Mouse (Mus musculus): Measurements from ENCODE around the gene Gm13275.
A peak's percentile ranks its signal among the peaks of the same experiment; 100 is the strongest.
"Not testable (repeated sequence)": the region's sequence is repeated elsewhere in the genome, so short reads cannot be mapped to it uniquely, and the experiment has no call there.

Gene Gm13275

GRCm38 (mm10) chr4:88793936-88794675 is at the start of gene Gm13275:
TSS of gene Gm13275 (plus strand) at chr4:88794487.
- not testable (repeated sequence) for DNase-seq (ENCODE audit: low read depth, low spot score)

- no peak for DNase-seq (ENCODE audit: low read depth, low spot score)
These were observed 44.4 kb upstream of the Gm13275 start for GRCm38 (mm10) chr4:88749926-88750325.

GRCm38 (mm10) chr4:88754818-88755340 is 39.4 kb upstream of the Gm13275 start, which contains the start of gene Gm13271:
TSS of gene Gm13271 (plus strand) at chr4:88754868.
- DNase-seq (ENCODE audit: low read depth, low spot score) = not testable (repeated sequence)

DNA sequence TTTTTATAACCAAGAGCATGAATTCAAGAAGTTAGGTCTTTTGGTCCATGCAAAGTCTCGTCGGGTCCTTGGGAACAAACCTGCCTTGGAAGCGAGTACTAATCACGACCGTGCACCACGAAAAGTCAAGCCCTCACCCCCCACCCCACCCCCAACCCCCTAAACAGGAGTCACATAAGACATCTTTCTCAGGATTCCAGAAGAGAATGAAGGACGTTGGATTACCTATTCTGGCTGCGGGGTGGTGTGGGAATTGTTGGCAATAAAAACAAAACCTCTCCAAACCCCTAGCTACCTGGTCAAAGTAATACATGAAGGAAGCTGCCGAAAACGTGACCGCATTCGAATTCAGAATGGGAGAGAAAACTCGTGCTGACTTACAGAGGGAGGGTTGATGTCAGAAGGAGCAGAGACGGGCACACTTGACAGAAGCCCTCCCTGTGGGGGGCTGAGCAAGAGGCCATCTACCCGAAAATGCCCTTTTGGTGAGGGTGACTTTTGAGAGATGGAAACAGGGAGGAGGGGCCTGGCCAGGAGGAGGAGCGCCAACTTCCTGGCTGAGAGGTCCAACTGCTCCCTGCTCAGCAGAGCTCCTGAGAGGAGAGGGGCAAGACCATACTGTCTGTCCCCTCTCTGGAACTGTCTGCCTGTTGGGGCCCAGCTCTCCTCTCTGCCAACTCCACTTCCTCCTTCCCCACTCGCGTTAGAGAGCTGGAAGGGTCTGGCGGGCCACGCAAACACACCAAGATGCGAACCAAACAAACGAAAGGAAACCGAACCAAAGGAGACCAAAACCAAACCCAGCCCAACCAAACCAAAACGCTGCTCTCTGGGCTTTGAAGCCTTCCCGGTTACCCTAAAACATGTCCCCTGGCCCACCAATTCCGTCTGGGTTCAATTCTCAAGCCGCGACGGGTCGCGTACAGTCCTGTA is 37.4 kb upstream of the Gm13275 start:
- not testable (repeated sequence) for DNase-seq (ENCODE audit: low read depth, low spot score)

GRCm38 (mm10) chr4:88757628-88758031 is 36.7 kb upstream of the Gm13275 start:
- not testable (repeated sequence) for DNase-seq (ENCODE audit: low read depth, low spot score)

- not testable (repeated sequence) for DNase-seq (ENCODE audit: low read depth, low spot score)
These were observed 35.5 kb upstream of the Gm13275 start for GRCm38 (mm10) chr4:88758751-88759150.

DNA sequence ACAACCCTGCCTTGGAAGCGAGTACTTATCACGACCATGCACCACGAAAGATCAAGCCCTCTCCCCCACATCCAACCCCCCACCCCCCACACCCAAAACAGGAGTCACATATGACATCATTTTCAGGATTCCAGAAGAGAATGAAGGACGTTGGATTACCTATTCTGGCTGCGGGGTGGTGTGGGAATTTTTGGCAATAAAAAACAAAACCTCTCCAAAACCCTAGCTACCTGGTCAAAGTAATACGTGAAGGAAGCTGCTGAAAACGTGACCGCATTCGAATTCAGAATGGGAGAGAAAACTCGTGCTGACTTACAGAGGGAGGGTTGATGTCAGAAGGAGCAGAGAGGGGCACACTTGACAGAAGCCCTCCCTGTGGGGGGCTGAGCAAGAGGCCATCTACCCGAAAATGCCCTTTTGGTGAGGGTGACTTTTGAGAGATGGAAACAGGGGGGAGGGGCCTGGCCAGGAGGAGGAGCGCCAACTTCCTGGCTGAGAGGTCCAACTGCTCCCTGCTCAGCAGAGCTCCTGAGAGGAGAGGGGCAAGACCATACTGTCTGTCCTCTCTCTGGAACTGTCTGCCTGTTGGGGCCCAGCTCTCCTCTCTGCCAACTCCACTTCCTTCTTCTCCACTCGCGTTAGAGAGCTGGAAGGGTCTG is 34.5 kb upstream of the Gm13275 start, which contains the start of gene Gm13283:
Gm13283 (plus strand) TSS at position 510 of the 659 bp plus-strand sequence.
- DNase-seq (ENCODE audit: low read depth, low spot score) = not testable (repeated sequence)

GRCm38 (mm10) chr4:88760431-88760830 is 33.9 kb upstream of the Gm13275 start:
- not testable (repeated sequence) for DNase-seq (ENCODE audit: low read depth, low spot score)

DNA sequence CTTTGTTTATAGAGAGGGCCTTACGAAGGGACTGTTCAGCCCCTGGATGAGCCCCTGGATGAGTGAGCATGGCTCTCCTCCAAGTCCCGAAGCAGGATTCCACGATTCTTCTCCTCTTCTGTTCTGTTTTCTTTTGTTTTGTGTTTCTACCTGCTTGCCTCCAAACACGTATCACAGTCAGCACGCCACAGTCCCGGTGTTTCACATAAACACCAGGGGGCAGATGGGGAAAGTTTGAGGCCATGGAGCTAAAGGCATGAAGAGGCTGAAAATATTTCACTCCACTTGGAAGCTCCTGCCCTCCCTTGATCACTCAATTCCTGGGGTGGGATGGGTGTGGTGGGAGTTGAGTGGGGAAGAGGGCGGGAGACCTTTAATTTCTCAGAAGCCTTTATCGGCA is 32.5 kb upstream of the Gm13275 start:
- not testable (repeated sequence) for DNase-seq (ENCODE audit: low read depth, low spot score)

DNA sequence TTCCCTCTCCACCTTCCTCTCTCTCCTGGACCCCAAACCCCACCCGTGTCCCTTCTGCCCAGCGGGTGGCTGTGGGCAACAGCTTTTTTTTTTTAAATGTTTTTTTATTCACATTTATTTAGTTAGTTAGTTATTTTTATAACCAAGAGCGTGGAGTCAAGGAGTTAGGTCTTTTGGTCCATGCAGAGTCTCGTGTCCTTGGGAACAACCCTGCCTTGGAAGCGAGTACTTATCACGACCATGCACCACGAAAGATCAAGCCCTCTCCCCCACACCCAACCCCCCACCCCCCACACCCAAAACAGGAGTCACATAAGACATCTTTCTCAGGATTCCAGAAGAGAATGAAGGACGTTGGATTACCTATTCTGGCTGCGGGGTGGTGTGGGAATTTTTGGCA is 31.9 kb upstream of the Gm13275 start:
- DNase-seq (ENCODE audit: low read depth, low spot score) = not testable (repeated sequence)

- peak; percentile 63 for DNase-seq (ENCODE audit: low read depth, low spot score)
These were observed 30.8 kb upstream of the Gm13275 start for GRCm38 (mm10) chr4:88763384-88764018.

DNA sequence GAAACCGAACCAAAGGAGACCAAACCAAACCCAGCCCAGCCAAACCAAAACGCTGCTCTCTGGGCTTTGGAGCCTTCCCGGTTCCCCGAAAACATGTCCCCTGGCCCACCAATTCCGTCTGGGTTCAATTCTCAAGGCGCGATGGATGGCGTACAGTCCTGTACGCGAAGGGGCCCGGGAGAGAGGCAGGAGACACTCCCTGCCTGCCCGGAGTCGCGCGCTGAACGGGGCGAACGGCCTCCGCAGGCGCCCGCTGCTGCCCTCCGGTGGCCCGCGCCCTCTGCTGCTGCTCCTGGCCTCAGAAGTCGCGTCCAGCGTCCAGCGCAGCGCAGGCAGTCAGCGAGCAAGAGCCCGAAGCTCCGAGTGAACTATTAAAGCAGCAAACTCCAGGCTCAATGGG is 20.8 kb upstream of the Gm13275 start, which contains the start of gene Gm13290:
Gm13290 (plus strand) TSS at position 301 of the 400 bp plus-strand sequence.
- DNase-seq (ENCODE audit: low read depth, low spot score) = not testable (repeated sequence)

GRCm38 (mm10) chr4:88776622-88777021 is 17.7 kb upstream of the Gm13275 start, which contains the start of gene Gm13289:
TSS of gene Gm13289 (plus strand) at chr4:88776922.
- DNase-seq (ENCODE audit: low read depth, low spot score) = not testable (repeated sequence)

GRCm38 (mm10) chr4:88779550-88779949 is 14.7 kb upstream of the Gm13275 start, which contains the start of gene Gm13272:
TSS of gene Gm13272 (plus strand) at chr4:88779850.
- not testable (repeated sequence) for DNase-seq (ENCODE audit: low read depth, low spot score)

DNA sequence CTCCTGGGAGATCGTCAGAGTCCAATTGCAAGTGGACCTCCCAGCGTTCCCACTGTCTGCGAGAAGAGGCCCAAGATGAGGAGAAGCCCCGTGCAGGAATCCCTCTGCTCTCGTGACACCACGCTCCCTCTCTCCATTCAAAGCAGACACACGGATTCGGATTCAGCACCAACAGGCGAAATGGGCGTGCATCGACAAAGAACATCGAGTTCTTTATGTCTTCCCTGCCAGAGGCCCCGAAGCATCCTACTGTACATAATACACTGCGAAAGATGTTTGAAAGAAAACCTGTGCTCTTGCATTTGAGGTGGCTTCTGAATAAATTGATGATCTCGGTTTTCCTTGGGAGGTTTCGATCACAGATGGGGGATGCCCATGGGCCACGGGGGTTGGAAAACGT is 14.0 kb upstream of the Gm13275 start:
- DNase-seq (ENCODE audit: low read depth, low spot score) = not testable (repeated sequence)

DNA sequence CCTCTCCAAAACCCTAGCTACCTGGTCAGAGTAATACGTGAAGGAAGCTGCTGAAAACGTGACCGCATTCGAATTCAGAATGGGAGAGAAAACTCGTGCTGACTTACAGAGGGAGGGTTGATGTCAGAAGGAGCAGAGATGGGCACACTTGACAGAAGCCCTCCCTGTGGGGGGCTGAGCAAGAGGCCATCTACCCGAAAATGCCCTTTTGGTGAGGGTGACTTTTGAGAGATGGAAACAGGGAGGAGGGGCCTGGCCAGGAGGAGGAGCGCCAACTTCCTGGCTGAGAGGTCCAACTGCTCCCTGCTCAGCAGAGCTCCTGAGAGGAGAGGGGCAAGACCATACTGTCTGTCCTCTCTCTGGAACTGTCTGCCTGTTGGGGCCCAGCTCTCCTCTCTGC is 12.5 kb upstream of the Gm13275 start, which contains the start of gene Ifnz:
Ifnz (plus strand) TSS at position 301 of the 400 bp plus-strand sequence.
- DNase-seq (ENCODE audit: low read depth, low spot score) = not testable (repeated sequence)

- DNase-seq (ENCODE audit: low read depth, low spot score) = not testable (repeated sequence)
These were observed 12.0 kb upstream of the Gm13275 start for GRCm38 (mm10) chr4:88782335-88782734.

GRCm38 (mm10) chr4:88785409-88785808 is 8.9 kb upstream of the Gm13275 start, which contains the start of gene Gm13276:
TSS of gene Gm13276 (plus strand) at chr4:88785709.
- not testable (repeated sequence) for DNase-seq (ENCODE audit: low read depth, low spot score)

DNA sequence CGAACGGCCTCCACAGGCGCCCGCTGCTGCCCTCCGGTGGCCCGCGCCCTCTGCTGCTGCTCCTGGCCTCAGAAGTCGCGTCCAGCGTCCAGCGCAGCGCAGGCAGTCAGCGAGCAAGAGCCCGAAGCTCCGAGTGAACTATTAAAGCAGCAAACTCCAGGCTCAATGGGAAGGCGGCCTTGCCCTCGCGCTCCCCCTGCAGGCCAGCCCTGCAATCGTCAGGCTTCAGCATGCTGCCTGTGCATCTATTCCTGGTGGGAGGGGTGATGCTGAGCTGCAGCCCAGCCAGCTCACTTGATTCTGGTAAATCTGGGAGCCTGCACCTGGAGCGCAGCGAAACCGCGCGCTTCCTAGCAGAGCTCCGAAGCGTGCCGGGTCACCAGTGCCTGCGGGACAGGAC is 5.9 kb upstream of the Gm13275 start, which contains the start of gene Gm13277:
Gm13277 (plus strand) TSS at position 231 of the 400 bp plus-strand sequence.
- not testable (repeated sequence) for DNase-seq (ENCODE audit: low read depth, low spot score)

- not testable (repeated sequence) for DNase-seq (ENCODE audit: low read depth, low spot score)
These were observed 3.0 kb upstream of the Gm13275 start, which contains the start of gene Gm13278 for GRCm38 (mm10) chr4:88791250-88791649. TSS of gene Gm13278 (plus strand) at chr4:88791550.
